Mouse (Mus musculus) kidney, postnatal 25 days (tissue): ENCODE measurements at regions not wholly inside any gene's neighbourhood (a gene's known extent, or its start where the extent isn't known, plus 50 kb on each side); places are given as distances from the start of the nearest gene placed in this dataset.

ENCODE experiments used
- DNase-seq, 2 experiments: peaks; one replicate each; pipeline ENCODE4 v3.0.0; 2021; ENCODE audit warnings: mixed read lengths in 2 of 2

- no peak for DNase-seq
Measured at GRCm38 (mm10) chr3:149496829-149497471, 506.6 kb upstream of the Adgrl2 start.

- DNase-seq: no peak
Measured at GRCm38 (mm10) chr3:149496122-149496521, 505.8 kb upstream of the Adgrl2 start.

- no peak for DNase-seq
Measured at GRCm38 (mm10) chr3:149488147-149488546, 497.8 kb upstream of the Adgrl2 start.

- DNase-seq: no peak
Measured at GRCm38 (mm10) chr3:149485406-149485805, 495.1 kb upstream of the Adgrl2 start.

- no peak for DNase-seq
Measured at GRCm38 (mm10) chr3:149484319-149484718, 494.0 kb upstream of the Adgrl2 start.

- no peak for DNase-seq
Measured at GRCm38 (mm10) chr3:149476151-149476550, 485.8 kb upstream of the Adgrl2 start.

- DNase-seq: no peak
Measured at GRCm38 (mm10) chr3:149466973-149467372, 476.6 kb upstream of the Adgrl2 start.

- no peak for DNase-seq
Measured at GRCm38 (mm10) chr3:149464603-149465002, 474.2 kb upstream of the Adgrl2 start.

GRCm38 (mm10) chr3:149462121-149462541 is 471.8 kb upstream of the Adgrl2 start:
- DNase-seq: no peak

- DNase-seq: no peak
Measured at GRCm38 (mm10) chr3:149461613-149462012, 471.3 kb upstream of the Adgrl2 start.

GRCm38 (mm10) chr3:149449376-149449775 is 459.0 kb upstream of the Adgrl2 start:
- DNase-seq: no peak

- DNase-seq: no peak
Measured at GRCm38 (mm10) chr3:149445991-149446564, 455.7 kb upstream of the Adgrl2 start.

GRCm38 (mm10) chr3:149444854-149445577 is 454.7 kb upstream of the Adgrl2 start:
- peak in 1 of 2 experiments; percentile 15 for DNase-seq

- no peak for DNase-seq
Measured at GRCm38 (mm10) chr3:149444377-149444776, 454.0 kb upstream of the Adgrl2 start.

GRCm38 (mm10) chr3:149441227-149441626 is 450.9 kb upstream of the Adgrl2 start:
- DNase-seq: no peak

- DNase-seq: no peak
Measured at GRCm38 (mm10) chr3:149437763-149438162, 447.4 kb upstream of the Adgrl2 start.

- no peak for DNase-seq
Measured at GRCm38 (mm10) chr3:149436944-149437343, 446.6 kb upstream of the Adgrl2 start.

- no peak for DNase-seq
Measured at GRCm38 (mm10) chr3:149436420-149436819, 446.1 kb upstream of the Adgrl2 start.

GRCm38 (mm10) chr3:149431795-149432194 is 441.4 kb upstream of the Adgrl2 start:
- DNase-seq: no peak

GRCm38 (mm10) chr3:149426023-149426759 is 435.8 kb upstream of the Adgrl2 start:
- DNase-seq: no peak

- DNase-seq: no peak
Measured at GRCm38 (mm10) chr3:149424306-149424705, 434.0 kb upstream of the Adgrl2 start.

- no peak for DNase-seq
Measured at GRCm38 (mm10) chr3:149423491-149423890, 433.1 kb upstream of the Adgrl2 start.

GRCm38 (mm10) chr3:149415081-149415480 is 424.7 kb upstream of the Adgrl2 start:
- no peak for DNase-seq
